Comparison of ENCODE assay signal across 26 mouse cellular contexts in genomic region chr12:32685788-32686385, GRCm38 (mm10).
"Had no signal": no experiment of that assay in that cellular context is flagged by ENCODE, and none has a peak within 500 bp of the region (broad histone marks: within the 10 kb centered on the region; RNA-seq: fewer than 3 reads in every experiment).

No protein-coding gene starts in this region.

- ATAC-seq: hindbrain, embryonic 16.5 days; inflammation-experienced regulatory T-cells, adult 6 months; intestine, embryonic 15.5 days; intestine, postnatal 0 days had no signal

- H3K4me2 ChIP-seq: heart, embryonic 12.5 days; hindbrain, embryonic 12.5 days; hindbrain, embryonic 14.5 days; intestine, embryonic 15.5 days; limb, embryonic 12.5 days; liver, embryonic 11.5 days; liver, embryonic 13.5 days had no signal

- H3K9ac ChIP-seq: heart, embryonic 12.5 days; hindbrain, embryonic 12.5 days; hindbrain, embryonic 14.5 days; intestine, embryonic 15.5 days; limb, embryonic 12.5 days; liver, embryonic 13.5 days had no signal

- H3K27ac ChIP-seq: heart, embryonic 10.5 days; hindbrain, embryonic 10.5 days; hindbrain, embryonic 12.5 days; hindbrain, embryonic 14.5 days; intestine, embryonic 15.5 days; layer of hippocampus, adult 2 months; left cerebral cortex, adult 2 months; limb, embryonic 10.5 days; limb, embryonic 12.5 days; liver, embryonic 13.5 days had no signal

- H3K27me3 ChIP-seq: heart, embryonic 12.5 days; hindbrain, embryonic 12.5 days; intestine, embryonic 15.5 days; limb, embryonic 12.5 days; liver, embryonic 13.5 days had no signal

- H3K36me3 ChIP-seq: heart, embryonic 10.5 days; heart, embryonic 12.5 days; hindbrain, embryonic 10.5 days; hindbrain, embryonic 12.5 days; intestine, embryonic 15.5 days; limb, embryonic 10.5 days; limb, embryonic 12.5 days; liver, embryonic 13.5 days had no signal

- DNase-seq: gastrocnemius, postnatal 10 days; gastrocnemius, postnatal 25 days; heart, adult 18-20 months; heart, postnatal 10 days; heart, postnatal 4 days; kidney, adult 18-20 months; kidney, adult 8-10 months; kidney, postnatal 10 days; kidney, postnatal 25 days; kidney, postnatal 4 days; liver; liver, embryonic 13.5 days had no signal

- H3K4me3 ChIP-seq: heart, embryonic 10.5 days; heart, embryonic 12.5 days; hindbrain, embryonic 10.5 days; hindbrain, embryonic 12.5 days; intestine, embryonic 15.5 days; layer of hippocampus, adult 2 months; left cerebral cortex, adult 2 months; limb, embryonic 10.5 days; limb, embryonic 12.5 days; liver, embryonic 13.5 days had no signal

- H3K4me1 ChIP-seq: heart, embryonic 10.5 days; heart, embryonic 12.5 days; hindbrain, embryonic 12.5 days; intestine, embryonic 15.5 days; limb, embryonic 10.5 days; limb, embryonic 12.5 days; liver, embryonic 13.5 days had no signal

- H3K9me3 ChIP-seq: heart, embryonic 10.5 days; heart, embryonic 12.5 days; hindbrain, embryonic 10.5 days; hindbrain, embryonic 12.5 days; intestine, embryonic 15.5 days; limb, embryonic 10.5 days; limb, embryonic 12.5 days; liver, embryonic 13.5 days had no signal
